Mouse (Mus musculus) intestine, embryonic 15.5 days (tissue): ENCODE data around the gene Eif2b5. TPM values are rescaled to one million over a fixed set of nuclear protein-coding genes. Genes with fewer than 3 reads are reported as not detected.

Experiments
- ATAC-seq: fragments of 200-750 bp; cut with Nextera tagmentation; 2 replicates; pipeline ENCODE4 v1.8.0; 2017; ENCODE audit warnings: moderate TSS enrichment, moderate library complexity
- H3K27ac ChIP-seq: fragments of 300-500 bp; sonication (generic); 2 replicates; pipeline ENCODE4 v1.5.1; 2015; ENCODE audit warnings: mild to moderate bottlenecking, inconsistent platforms
- H3K27me3 ChIP-seq: fragments of 300-500 bp; sonication (generic); replicated peaks from 2 replicates; pipeline ENCODE4 v1.6.1; 2015; ENCODE audit warnings: inconsistent platforms
- H3K36me3 ChIP-seq: fragments of 300-500 bp; sonication (generic); 2 replicates; pipeline ENCODE4 v1.6.1; 2015; ENCODE audit warnings: inconsistent platforms
- H3K4me1 ChIP-seq: fragments of 300-500 bp; sonication (generic); replicated peaks from 2 replicates; pipeline ENCODE4 v1.6.1; 2015; ENCODE audit warnings: inconsistent platforms
- H3K4me2 ChIP-seq: fragments of 300-500 bp; sonication (generic); replicated peaks from 2 replicates; pipeline ENCODE4 v1.6.1; 2015; ENCODE audit warnings: mild to moderate bottlenecking, inconsistent platforms
- H3K4me3 ChIP-seq: fragments of 300-500 bp; sonication (generic); replicated peaks from 2 replicates; pipeline ENCODE4 v1.5.1; 2015; ENCODE audit warnings: inconsistent platforms
- H3K9ac ChIP-seq: fragments of 300-500 bp; sonication (generic); 2 replicates; pipeline ENCODE4 v1.6.1; 2015; ENCODE audit warnings: inconsistent platforms
- H3K9me3 ChIP-seq: fragments of 300-500 bp; sonication (generic); 2 replicates; pipeline ENCODE4 v1.6.1; 2016; ENCODE audit warnings: inconsistent platforms
- WGBS: fragments of 180-500 bp; shearing (Covaris S2); methylation state at CpG from one replicate; pipeline ENCODE4 v1.1.7; 2015; 5-methylcytosine and 5-hydroxymethylcytosine counted together
- polyA plus RNA-seq: library from polyadenylated mRNA; unstranded; fragments of >200 nt; fragmentation: Nextera tagmentation; extraction: Ambion mirVana; gene quantifications from 2 replicates; pipeline ENCODE4 v1.2.1, GENCODE M21; 2015

The Eif2b5 gene
- polyA plus RNA-seq, 1 experiment from 2014 or later: 102 TPM

DNA sequence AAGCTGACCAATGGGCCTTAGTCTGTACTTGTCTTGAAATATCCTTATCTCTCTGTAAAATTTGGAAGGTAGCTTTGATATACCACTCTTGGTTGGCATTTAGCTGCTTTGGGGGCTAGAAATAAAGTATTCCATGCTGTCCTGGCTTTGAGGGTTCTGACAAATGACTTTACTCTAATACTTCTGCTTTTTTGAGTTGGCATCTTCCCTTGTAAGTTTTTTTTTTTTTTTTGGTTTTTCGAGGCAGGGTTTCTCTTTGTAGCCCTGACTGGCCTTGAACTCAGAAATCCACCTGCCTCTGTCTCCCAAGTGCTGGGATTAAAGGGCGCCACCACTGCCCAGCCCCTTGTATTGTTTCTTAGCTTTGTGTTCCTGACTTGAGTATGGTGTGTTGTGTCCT lies 5.2 kb upstream of the Eif2b5 start:
- ATAC-seq: no peak
- 85% methylated on average over 2 of the region's 2 CpGs for WGBS
- H3K9ac ChIP-seq: no peak overlapping the region
- H3K27ac ChIP-seq: no peak overlapping the region
- H3K4me1 ChIP-seq: peaks cover 8% of the 10 kb centered on the region; the same call in 1 of the 2 replicates
- H3K36me3 ChIP-seq: no peaks in the 10 kb centered on the region
- H3K9me3 ChIP-seq: no peaks in the 10 kb centered on the region
- H3K4me2 ChIP-seq: no peak overlapping the region
- H3K4me3 ChIP-seq: no peak overlapping the region
- H3K27me3 ChIP-seq: no peaks in the 10 kb centered on the region

DNA sequence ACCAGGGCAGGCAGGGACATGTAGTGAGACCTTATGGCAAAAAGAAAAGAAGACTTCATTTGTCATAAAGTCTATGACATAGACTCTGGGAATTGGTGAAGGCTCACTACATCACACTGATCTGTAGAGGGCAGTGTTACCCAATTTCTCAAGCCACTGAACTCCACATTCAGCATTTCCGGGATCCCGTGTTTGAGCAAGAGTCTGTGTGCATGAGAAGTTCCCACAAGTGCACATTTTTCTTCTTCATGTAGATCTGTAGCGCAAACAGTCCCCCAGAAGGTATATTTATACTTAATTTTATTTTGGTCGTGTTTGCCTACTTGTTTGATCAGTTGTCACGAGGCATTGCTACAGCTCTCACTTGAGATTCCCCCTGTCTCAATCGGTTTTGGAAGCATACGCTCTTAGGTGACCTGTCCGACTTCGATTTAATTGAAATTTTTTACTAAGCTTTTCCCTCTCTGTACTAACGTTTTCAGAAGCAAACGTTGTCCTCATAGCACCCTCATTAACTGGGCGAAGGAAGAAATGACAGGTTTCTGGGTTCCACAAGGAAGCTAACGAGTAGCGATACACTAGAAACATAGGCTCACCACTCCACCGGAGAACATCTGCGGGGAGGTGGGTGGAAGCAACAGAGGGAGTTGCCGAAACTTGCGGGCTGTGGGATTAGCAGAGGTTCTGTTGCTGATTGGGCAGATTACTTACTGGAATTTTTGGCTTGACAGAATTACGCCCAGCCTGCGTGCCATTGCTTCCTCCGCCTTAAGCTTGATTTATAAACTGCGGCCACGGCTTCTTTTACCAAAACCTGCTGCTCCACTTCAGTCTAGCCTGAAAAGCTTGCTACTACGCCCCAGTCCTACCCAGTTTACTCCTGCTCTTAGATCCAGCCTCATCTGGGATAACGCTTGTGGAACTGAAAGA lies 1.7 kb upstream of the Eif2b5 start:
- H3K9ac ChIP-seq: peak overlapping the region; percentile 34; the same call in 1 of the 2 replicates
- H3K27ac ChIP-seq: no peak overlapping the region
- peak overlapping the region; percentile 30 for H3K4me3 ChIP-seq
- ATAC-seq: peak; percentile 34; the same call in 1 of the 2 replicates
- H3K36me3 ChIP-seq: peaks cover 9% of the 10 kb centered on the region
- WGBS: 29% methylated on average over 25 of the region's 25 CpGs
- H3K27me3 ChIP-seq: no peaks in the 10 kb centered on the region
- H3K9me3 ChIP-seq: no peaks in the 10 kb centered on the region
- peak overlapping the region; percentile 68 for H3K4me2 ChIP-seq
- peaks cover 12% of the 10 kb centered on the region; the same call in 1 of the 2 replicates for H3K4me1 ChIP-seq

DNA sequence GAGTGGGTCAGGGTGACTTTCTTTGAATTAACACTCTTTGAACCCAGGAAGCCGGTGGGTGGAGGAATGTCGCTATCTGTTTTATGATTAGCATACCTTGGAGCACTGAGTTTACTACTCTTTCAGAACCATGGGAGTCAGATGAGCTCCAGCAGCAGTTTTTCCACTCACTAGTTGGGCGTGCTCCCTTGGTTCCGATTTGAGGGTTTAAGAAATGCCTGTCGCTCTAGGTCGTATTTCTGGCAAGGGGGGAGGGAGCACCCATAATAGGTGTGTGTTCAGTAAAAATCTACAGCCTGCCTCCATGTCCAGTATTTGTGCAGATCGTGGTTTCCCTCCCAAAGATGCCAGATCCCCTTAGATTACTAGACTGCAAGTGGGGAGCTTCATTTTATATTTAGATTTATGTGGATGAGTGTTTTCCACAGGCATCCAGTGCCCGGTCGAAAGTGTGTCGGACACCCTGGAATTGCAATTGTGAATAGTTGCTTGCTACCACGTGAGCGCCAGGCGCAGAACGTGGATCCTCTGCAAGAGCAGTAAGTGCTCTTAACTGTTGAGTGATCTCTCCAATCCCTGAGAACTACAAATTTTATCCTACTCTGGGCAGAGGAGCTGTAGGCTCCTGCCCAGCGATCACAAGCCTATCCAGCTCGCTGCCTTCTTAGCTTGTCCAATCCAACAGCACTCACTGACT lies 489 bp upstream of the Eif2b5 start:
- peak; percentile 1 for ATAC-seq
- whole genome bisulfite sequencing: 8% methylated on average over 16 of the region's 16 CpGs
- peaks cover 20% of the 10 kb centered on the region for H3K36me3 ChIP-seq

DNA sequence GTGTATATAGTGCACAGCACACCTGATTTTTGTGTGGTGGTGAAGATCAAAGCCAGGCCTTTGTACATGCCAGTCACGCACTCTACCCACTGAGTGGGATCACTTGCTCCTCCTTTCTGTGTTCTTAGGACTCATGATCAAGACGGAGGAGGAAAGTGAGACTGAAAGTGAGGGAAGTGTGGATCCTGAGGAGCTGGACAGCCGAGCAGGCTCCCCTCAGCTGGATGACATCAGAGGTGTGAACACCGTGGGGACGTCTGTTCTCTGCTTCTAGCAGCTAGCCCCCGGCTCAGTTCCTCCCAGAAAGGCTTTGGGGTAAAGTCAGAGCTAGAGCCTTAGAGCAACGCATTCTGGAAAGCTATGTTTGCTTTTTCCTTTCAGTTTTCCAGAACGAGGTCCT lies 7.4 kb downstream of the Eif2b5 start:
- H3K4me1 ChIP-seq: no peaks in the 10 kb centered on the region
- no peak overlapping the region for H3K4me2 ChIP-seq
- peaks cover 78% of the 10 kb centered on the region for H3K36me3 ChIP-seq
- H3K27ac ChIP-seq: no peak overlapping the region
- H3K27me3 ChIP-seq: no peaks in the 10 kb centered on the region
- ATAC-seq: no peak
- no peak overlapping the region for H3K4me3 ChIP-seq
- WGBS: 84% methylated on average over 8 of the region's 8 CpGs
- H3K9me3 ChIP-seq: no peaks in the 10 kb centered on the region
- no peak overlapping the region for H3K9ac ChIP-seq

More for the DNA sequence above, 489 bp upstream of the Eif2b5 start:
- peaks cover 12% of the 10 kb centered on the region; the same call in 1 of the 2 replicates for H3K4me1 ChIP-seq
- peak overlapping the region; percentile 69 for H3K27ac ChIP-seq
- H3K9me3 ChIP-seq: no peaks in the 10 kb centered on the region
- H3K27me3 ChIP-seq: no peaks in the 10 kb centered on the region
- peak overlapping the region; percentile 90; the same call in 1 of the 2 replicates for H3K9ac ChIP-seq
- peak overlapping the region; percentile 94 for H3K4me3 ChIP-seq
- peak overlapping the region; percentile 76 for H3K4me2 ChIP-seq

DNA sequence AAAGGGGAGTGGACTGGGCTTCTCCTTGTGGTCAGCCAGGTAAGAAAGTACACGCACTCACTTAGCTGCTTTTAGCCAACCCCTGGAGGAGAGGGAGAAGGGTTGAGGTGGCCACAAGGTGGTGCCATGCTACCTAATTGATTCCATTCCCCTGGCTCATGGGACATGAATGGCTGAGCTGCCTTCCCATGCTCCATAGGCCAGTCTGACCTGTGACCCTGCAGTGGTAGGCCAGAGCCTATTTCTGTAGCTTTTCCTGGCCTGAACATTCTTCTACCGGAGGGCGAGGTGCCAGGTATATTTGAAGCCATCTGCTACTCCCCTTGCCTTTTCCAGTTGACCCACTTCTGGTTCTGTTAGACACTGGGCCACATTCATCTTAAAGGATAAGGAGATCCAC lies 10.7 kb downstream of the Eif2b5 start:
- peaks cover 53% of the 10 kb centered on the region for H3K36me3 ChIP-seq
- no peak overlapping the region for H3K27ac ChIP-seq
- no peak overlapping the region for H3K4me3 ChIP-seq
- H3K9me3 ChIP-seq: no peaks in the 10 kb centered on the region
- H3K4me2 ChIP-seq: no peak overlapping the region
- 88% methylated on average over 3 of the region's 3 CpGs for WGBS
- no peak overlapping the region for H3K9ac ChIP-seq
- peak; percentile 61 for ATAC-seq
- no peaks in the 10 kb centered on the region for H3K4me1 ChIP-seq
- no peaks in the 10 kb centered on the region for H3K27me3 ChIP-seq

DNA sequence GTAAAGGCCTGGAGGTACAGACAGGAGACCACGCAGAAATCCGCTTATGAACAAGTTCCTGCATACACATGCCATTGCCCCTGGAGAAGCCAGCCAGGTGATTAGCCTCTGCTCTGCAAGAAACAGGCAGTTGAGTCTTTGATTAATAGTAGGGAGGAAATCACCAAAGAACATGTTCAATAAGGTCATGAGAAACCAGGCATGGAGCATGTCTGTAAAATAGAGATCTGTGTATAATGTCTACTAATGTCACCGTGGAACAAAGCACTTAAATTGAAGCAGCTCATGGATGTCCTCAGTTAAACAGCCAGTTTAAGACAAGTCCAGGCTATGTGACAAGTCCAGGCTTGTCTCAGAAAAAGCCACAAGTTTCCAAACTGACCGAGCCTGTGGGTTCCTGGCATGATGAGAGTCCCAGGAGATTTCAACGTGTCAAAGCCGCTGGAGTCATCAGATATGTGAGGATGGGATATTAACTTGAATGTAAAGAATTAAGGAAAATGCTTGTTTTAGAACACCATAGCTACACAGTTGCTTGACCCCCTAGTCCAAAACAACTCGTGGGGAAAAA lies 12.7 kb downstream of the Eif2b5 start:
- peaks cover 37% of the 10 kb centered on the region for H3K36me3 ChIP-seq
- no peaks in the 10 kb centered on the region for H3K4me1 ChIP-seq
- no peak overlapping the region for H3K9ac ChIP-seq
- no peaks in the 10 kb centered on the region for H3K9me3 ChIP-seq
- no peak for ATAC-seq
- H3K4me2 ChIP-seq: no peak overlapping the region
- no peaks in the 10 kb centered on the region for H3K27me3 ChIP-seq
- H3K4me3 ChIP-seq: no peak overlapping the region
- H3K27ac ChIP-seq: no peak overlapping the region
- WGBS: 89% methylated on average over 7 of the region's 7 CpGs

DNA sequence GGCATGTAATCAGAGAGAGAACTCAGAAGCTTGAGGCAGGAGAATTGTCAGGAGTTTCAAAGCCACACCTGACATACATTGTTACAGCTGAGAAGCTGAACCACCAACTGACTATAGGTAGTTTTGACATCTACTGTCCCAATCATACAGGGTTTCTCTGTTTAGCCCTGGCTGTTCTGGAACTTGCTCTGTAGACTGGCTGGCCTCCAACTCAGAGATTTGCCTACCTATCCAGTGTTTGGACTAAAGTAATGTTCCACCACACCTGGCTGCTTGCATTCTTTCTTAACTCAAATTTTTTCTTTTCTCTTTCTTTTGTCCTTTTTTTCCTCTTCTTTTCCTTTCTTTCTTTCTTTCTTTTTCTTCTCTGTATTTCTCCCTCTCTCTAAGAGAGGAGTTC lies 17.4 kb downstream of the Eif2b5 start:
- H3K4me1 ChIP-seq: peaks cover 4% of the 10 kb centered on the region
- H3K27ac ChIP-seq: 0 out of 2 replicates have a peak overlapping the region, but pooled peaks have one; percentile 90
- no peaks in the 10 kb centered on the region for H3K9me3 ChIP-seq
- H3K4me2 ChIP-seq: peak overlapping the region; percentile 72
- 0 out of 2 replicates have a peak, but pooled peaks cover 2% of the 10 kb centered on the region for H3K36me3 ChIP-seq
- peak overlapping the region; percentile 82 for H3K4me3 ChIP-seq
- ATAC-seq: no peak
- H3K9ac ChIP-seq: peak overlapping the region; percentile 81
- H3K27me3 ChIP-seq: no peaks in the 10 kb centered on the region

DNA sequence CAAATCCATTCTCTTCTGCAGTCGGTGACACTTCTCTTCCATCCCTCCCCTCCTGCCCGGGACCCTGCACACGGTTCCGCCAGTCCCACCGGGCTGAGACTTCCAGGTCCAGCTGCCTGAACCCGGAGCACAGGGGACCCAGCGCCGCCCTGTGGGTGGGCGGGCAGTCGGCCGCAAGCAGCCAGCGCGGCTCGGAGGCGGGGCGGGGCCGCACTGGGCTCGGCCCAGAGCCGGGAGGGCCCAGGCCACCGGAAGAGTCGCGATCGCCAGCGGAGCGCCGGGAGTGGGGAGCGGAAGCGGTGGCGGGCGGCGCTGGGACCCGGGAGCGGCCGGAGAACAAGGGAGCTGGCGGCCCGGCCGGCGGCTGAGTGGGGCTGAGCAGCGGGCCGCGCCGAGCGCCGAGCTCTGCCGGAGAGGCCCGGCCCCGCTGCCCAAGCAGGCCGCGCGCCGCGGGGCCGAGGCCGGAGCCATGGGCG lies 18.1 kb downstream of the Eif2b5 start, which contains the start of gene Dvl3:
Gene Dvl3 (plus strand): TSS at position 257 of the 476 bp plus-strand sequence.
- ATAC-seq: peak; percentile 97
- Histone ChIP-seq H3K27me3 (no peaks in the 10 kb centered on the region), H3K9ac (peak within 1 kb of the TSS; percentile 81), H3K4me2 (peak within 1 kb of the TSS; percentile 72), H3K4me3 (peak within 1 kb of the TSS; percentile 82), H3K36me3 (peaks cover under 1% of the 10 kb centered on the region; the same call in 1 of the 2 replicates), H3K27ac (peak within 1 kb of the TSS; percentile 90), H3K9me3 (no peaks in the 10 kb centered on the region), H3K4me1 (peaks cover 4% of the 10 kb centered on the region)
- WGBS: under 1% methylated on average over 55 of the region's 55 CpGs

DNA sequence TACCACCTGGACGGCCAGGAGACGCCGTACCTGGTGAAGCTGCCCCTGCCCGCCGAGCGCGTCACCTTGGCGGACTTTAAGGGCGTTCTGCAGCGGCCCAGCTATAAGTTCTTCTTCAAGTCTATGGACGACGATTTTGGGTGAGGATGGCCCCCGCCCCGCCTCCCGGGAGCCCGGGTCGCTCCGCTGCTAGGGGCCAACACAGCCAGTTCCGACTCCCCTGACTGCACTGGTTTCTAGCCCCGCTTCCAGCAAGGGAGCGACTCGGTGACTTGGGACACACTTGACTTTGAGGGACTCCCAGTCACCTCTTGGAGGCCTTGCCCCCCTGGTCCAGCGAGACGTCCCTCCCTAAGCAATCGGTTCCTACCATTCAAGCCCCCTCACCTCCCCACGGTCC lies 18.6 kb downstream of the Eif2b5 start:
- Histone ChIP-seq H3K4me1 (peaks cover 4% of the 10 kb centered on the region), H3K27ac (peak overlapping the region; percentile 90), H3K36me3 (peaks cover 4% of the 10 kb centered on the region; the same call in 1 of the 2 replicates), H3K9ac (peak overlapping the region; percentile 81), H3K4me3 (peak overlapping the region; percentile 82), H3K4me2 (peak overlapping the region; percentile 72), H3K9me3 (no peaks in the 10 kb centered on the region), H3K27me3 (no peaks in the 10 kb centered on the region)
- ATAC-seq: peak; percentile 58
- 0% methylated on average over 26 of the region's 26 CpGs for WGBS

DNA sequence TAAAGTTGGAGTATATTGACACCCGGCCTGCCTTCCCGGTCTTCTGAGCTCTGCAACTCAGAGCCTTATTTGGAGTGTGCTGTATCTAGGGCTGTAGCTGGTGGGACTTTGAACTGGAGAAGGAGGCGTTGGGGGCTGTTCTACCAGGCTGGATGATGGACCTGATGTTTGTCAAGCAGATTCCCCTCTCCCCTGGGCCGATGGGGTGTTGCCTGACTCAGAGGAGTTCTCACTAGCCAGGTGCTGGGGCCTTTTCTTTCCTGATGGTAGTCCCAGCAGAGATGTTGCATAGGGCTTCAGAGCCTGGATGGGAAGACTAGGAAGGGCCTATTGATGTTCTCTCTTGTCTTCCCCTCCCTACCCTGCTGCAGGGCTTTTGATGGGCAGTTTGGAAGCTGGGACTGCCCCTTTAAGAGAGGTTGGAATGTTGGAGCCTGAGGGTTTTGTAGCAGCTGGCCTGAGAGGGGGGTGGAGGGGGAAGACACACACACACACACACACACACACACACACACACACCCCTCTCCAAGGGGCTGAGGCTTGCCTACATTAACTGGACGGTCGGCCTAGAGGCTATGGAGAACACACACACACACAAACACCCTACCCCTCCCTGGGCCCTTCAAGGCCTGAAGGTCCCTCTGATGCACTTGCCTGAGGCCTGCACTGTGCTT lies 19.2 kb downstream of the Eif2b5 start:
- Histone ChIP-seq H3K4me3 (peak overlapping the region; percentile 82), H3K4me2 (peak overlapping the region; percentile 72), H3K27me3 (no peaks in the 10 kb centered on the region), H3K36me3 (peaks cover 4% of the 10 kb centered on the region; the same call in 1 of the 2 replicates), H3K9me3 (no peaks in the 10 kb centered on the region), H3K27ac (peak overlapping the region; percentile 90), H3K4me1 (peaks cover 4% of the 10 kb centered on the region), H3K9ac (peak overlapping the region; percentile 81)
- 5% methylated on average over 6 of the region's 6 CpGs for WGBS
- peak; percentile 62 for ATAC-seq

DNA sequence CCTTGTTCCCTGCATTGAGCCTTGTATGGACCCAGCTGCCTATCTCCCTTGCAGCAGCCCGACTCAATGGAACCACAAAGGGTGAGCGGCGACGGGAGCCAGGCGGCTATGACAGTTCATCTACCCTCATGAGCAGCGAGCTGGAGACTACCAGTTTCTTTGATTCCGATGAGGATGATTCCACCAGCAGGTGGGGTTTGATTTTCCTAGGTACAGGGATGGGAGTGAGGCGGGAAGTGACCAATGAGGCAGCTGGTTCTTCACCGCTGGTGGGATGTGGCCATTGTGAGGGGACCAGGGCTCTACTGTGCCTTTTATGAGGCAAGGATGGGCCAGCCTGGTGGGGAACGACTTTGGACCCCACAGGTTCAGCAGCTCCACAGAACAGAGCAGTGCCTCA lies 25.3 kb downstream of the Eif2b5 start:
- H3K4me3 ChIP-seq: no peak overlapping the region
- H3K36me3 ChIP-seq: peaks cover 54% of the 10 kb centered on the region
- no peaks in the 10 kb centered on the region for H3K4me1 ChIP-seq
- H3K27ac ChIP-seq: no peak overlapping the region
- WGBS: 81% methylated on average over 10 of the region's 10 CpGs
- ATAC-seq: no peak
- H3K9me3 ChIP-seq: no peaks in the 10 kb centered on the region
- no peak overlapping the region for H3K9ac ChIP-seq
- no peak overlapping the region for H3K4me2 ChIP-seq
- H3K27me3 ChIP-seq: no peaks in the 10 kb centered on the region
